Mouse (Mus musculus): Measurements from ENCODE around the gene Cog8. TPM values are rescaled to one million over a fixed set of nuclear protein-coding genes. Genes with fewer than 3 reads are reported as not detected.

The Cog8 gene
- polyA plus RNA-seq, 1 experiment from 2014 or later, result 33.1 TPM

GRCm38 (mm10) chr8:107031577-107032090 lies 24.9 kb downstream of the Cog8 start:
- DNase-seq (ENCODE audit: low spot score), result no peak
- no peaks in the 10 kb centered on the region for H3K36me3 ChIP-seq (ENCODE audit: insufficient read depth, low read length)
- peak overlapping the region; percentile 84 for H3K27ac ChIP-seq
- 1% methylated on average over 36 of the region's 40 CpGs for WGBS
- no peak; the same call in 1 of the 2 replicates for ATAC-seq (replicated peaks; ENCODE audit: low FRiP score, low read depth)
- peak overlapping the region; percentile 82 for H3K4me2 ChIP-seq (ENCODE audit: low read length)
- H3K4me3 ChIP-seq (replicated peaks; ENCODE audit: low read depth, low read length), result peak overlapping the region; percentile 95
- H3K4me1 ChIP-seq (replicated peaks; ENCODE audit: insufficient read depth, low read length), result peaks cover 11% of the 10 kb centered on the region
- peak overlapping the region; percentile 92 for H3K9ac ChIP-seq (ENCODE audit: low read depth, low read length)
- no peaks in the 10 kb centered on the region for H3K27me3 ChIP-seq (ENCODE audit: insufficient read depth, low read length)
- H3K9me3 ChIP-seq (replicated peaks; ENCODE audit: low read length), result no peaks in the 10 kb centered on the region
- TF ChIP-seq CTCF (IDR thresholded peaks at IDR 0.05; ENCODE audit: low read depth), result no peak

- TF ChIP-seq CTCF (IDR thresholded peaks at IDR 0.05; ENCODE audit: low read depth), result peak; percentile 86
- Histone ChIP-seq H3K27me3 (ENCODE audit: insufficient read depth, low read length) (no peaks in the 10 kb centered on the region), H3K4me2 (ENCODE audit: low read length) (peak within 1 kb of the TSS; percentile 82), H3K4me1 (replicated peaks; ENCODE audit: insufficient read depth, low read length) (peaks cover 11% of the 10 kb centered on the region), H3K27ac (peak within 1 kb of the TSS; percentile 84), H3K36me3 (ENCODE audit: insufficient read depth, low read length) (no peaks in the 10 kb centered on the region), H3K4me3 (replicated peaks; ENCODE audit: low read depth, low read length) (peak within 1 kb of the TSS; percentile 95), H3K9me3 (replicated peaks; ENCODE audit: low read length) (no peaks in the 10 kb centered on the region), H3K9ac (ENCODE audit: low read depth, low read length) (peak within 1 kb of the TSS; percentile 92)
- 4% methylated on average over 64 of the region's 66 CpGs for WGBS
- DNase-seq (ENCODE audit: low spot score) (peak; percentile 95), ATAC-seq (replicated peaks; ENCODE audit: low FRiP score, low read depth) (peak; percentile 94)
Measured at GRCm38 (mm10) chr8:107030650-107031576, 25.6 kb downstream of the Cog8 start, which contains the start of gene Vps4a. Gene Vps4a (plus strand): TSS chr8:107031222.

GRCm38 (mm10) chr8:107030058-107030457 lies 26.4 kb downstream of the Cog8 start:
- Histone ChIP-seq H3K4me1 (replicated peaks; ENCODE audit: insufficient read depth, low read length) (peaks cover 11% of the 10 kb centered on the region), H3K9me3 (replicated peaks; ENCODE audit: low read length) (no peaks in the 10 kb centered on the region), H3K27ac (0 out of 2 replicates have a peak overlapping the region, but pooled peaks have one; percentile 50), H3K9ac (ENCODE audit: low read depth, low read length) (no peak overlapping the region), H3K4me2 (ENCODE audit: low read length) (no peak overlapping the region), H3K27me3 (ENCODE audit: insufficient read depth, low read length) (no peaks in the 10 kb centered on the region), H3K4me3 (replicated peaks; ENCODE audit: low read depth, low read length) (no peak overlapping the region), H3K36me3 (ENCODE audit: insufficient read depth, low read length) (no peaks in the 10 kb centered on the region)
- 65% methylated on average over 5 of the region's 5 CpGs for WGBS
- DNase-seq (ENCODE audit: low spot score) (no peak), ATAC-seq (replicated peaks; ENCODE audit: low FRiP score, low read depth) (no peak)
- no peak for TF ChIP-seq CTCF (IDR thresholded peaks at IDR 0.05; ENCODE audit: low read depth)

- Histone ChIP-seq H3K4me1 (replicated peaks; ENCODE audit: insufficient read depth, low read length) (peaks cover 11% of the 10 kb centered on the region), H3K27ac (no peak overlapping the region), H3K9ac (ENCODE audit: low read depth, low read length) (no peak overlapping the region), H3K27me3 (ENCODE audit: insufficient read depth, low read length) (no peaks in the 10 kb centered on the region), H3K4me2 (ENCODE audit: low read length) (no peak overlapping the region), H3K36me3 (ENCODE audit: insufficient read depth, low read length) (no peaks in the 10 kb centered on the region), H3K9me3 (replicated peaks; ENCODE audit: low read length) (no peaks in the 10 kb centered on the region), H3K4me3 (replicated peaks; ENCODE audit: low read depth, low read length) (no peak overlapping the region)
- ATAC-seq (replicated peaks; ENCODE audit: low FRiP score, low read depth), result no peak
- WGBS, result 69% methylated on average over 3 of the region's 3 CpGs
- TF ChIP-seq CTCF (IDR thresholded peaks at IDR 0.05; ENCODE audit: low read depth), result no peak
- DNase-seq (ENCODE audit: low spot score), result no peak
Measured at GRCm38 (mm10) chr8:107029310-107029709, 27.2 kb downstream of the Cog8 start.

- TF ChIP-seq CTCF (IDR thresholded peaks at IDR 0.05; ENCODE audit: low read depth), result no peak
- H3K9ac ChIP-seq (ENCODE audit: low read depth, low read length), result no peak overlapping the region
- no peaks in the 10 kb centered on the region for H3K27me3 ChIP-seq (ENCODE audit: insufficient read depth, low read length)
- no peaks in the 10 kb centered on the region for H3K4me1 ChIP-seq (replicated peaks; ENCODE audit: insufficient read depth, low read length)
- WGBS, result 89% methylated on average over 8 of the region's 8 CpGs
- ATAC-seq (replicated peaks; ENCODE audit: low FRiP score, low read depth), result no peak
- no peaks in the 10 kb centered on the region for H3K36me3 ChIP-seq (ENCODE audit: insufficient read depth, low read length)
- no peak for DNase-seq (ENCODE audit: low spot score)
- H3K4me2 ChIP-seq (ENCODE audit: low read length), result no peak overlapping the region
- no peak overlapping the region for H3K27ac ChIP-seq
- H3K9me3 ChIP-seq (replicated peaks; ENCODE audit: low read length), result no peaks in the 10 kb centered on the region
- no peak overlapping the region for H3K4me3 ChIP-seq (replicated peaks; ENCODE audit: low read depth, low read length)
Measured at GRCm38 (mm10) chr8:107023479-107023878, 33.0 kb downstream of the Cog8 start.

GRCm38 (mm10) chr8:107014915-107015314 lies 41.6 kb downstream of the Cog8 start:
- DNase-seq (ENCODE audit: low spot score), result no peak
- no peaks in the 10 kb centered on the region for H3K4me1 ChIP-seq (replicated peaks; ENCODE audit: insufficient read depth, low read length)
- no peak for TF ChIP-seq CTCF (IDR thresholded peaks at IDR 0.05; ENCODE audit: low read depth)
- ATAC-seq (replicated peaks; ENCODE audit: low FRiP score, low read depth), result no peak
- H3K4me3 ChIP-seq (replicated peaks; ENCODE audit: low read depth, low read length), result no peak overlapping the region
- H3K4me2 ChIP-seq (ENCODE audit: low read length), result no peak overlapping the region
- H3K9ac ChIP-seq (ENCODE audit: low read depth, low read length), result no peak overlapping the region
- no peaks in the 10 kb centered on the region for H3K9me3 ChIP-seq (replicated peaks; ENCODE audit: low read length)
- H3K27ac ChIP-seq, result no peak overlapping the region
- no peaks in the 10 kb centered on the region for H3K27me3 ChIP-seq (ENCODE audit: insufficient read depth, low read length)
- H3K36me3 ChIP-seq (ENCODE audit: insufficient read depth, low read length), result peaks cover 16% of the 10 kb centered on the region
- WGBS, result 74% methylated on average over 1 of the region's 1 CpGs
